Comparison of ENCODE assay signal across 9 mouse cellular contexts in the genomic region with DNA sequence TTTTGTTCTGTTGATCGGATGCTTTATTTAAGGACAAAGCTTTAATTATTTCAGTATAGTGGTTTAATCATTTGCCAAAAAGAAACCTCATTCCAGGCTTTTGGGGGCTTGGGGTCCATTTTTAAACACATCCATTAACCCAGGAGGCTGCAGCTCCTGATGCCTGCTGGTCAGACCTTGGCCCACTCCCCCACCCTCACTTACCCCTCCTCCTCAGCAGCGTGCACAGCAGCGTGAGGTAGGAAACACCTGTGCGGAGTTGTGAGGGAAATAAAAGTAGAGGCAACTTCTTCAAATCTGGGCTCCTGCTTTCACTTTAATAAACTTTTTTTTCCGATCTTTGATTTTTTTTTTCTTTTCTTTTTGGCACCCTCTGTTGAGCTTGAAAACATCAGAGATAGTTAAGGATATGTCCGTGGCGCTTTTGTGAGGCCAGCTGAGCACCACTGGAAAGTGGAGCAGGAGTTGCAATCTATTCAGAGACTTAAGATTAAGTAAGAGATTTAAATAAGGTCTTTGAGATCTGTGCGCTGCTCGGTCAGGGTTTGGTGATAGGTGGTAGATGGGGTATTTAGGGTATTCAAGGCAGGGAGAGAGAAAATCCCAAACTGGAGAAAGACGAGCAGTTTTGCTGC.
DNase-seq lines count a peak whose midpoint lies in the region; ATAC-seq and TF ChIP-seq lines count a peak whose summit lies in the region.
"Had no signal": no experiment of that assay in that cellular context is flagged by ENCODE, and none has a peak within 500 bp of the region (broad histone marks: within the 10 kb centered on the region; RNA-seq: fewer than 3 reads in every experiment).

No protein-coding gene starts in this region.

- TF ChIP-seq CTCF in kidney, postnatal 0 days (IDR thresholded peaks at IDR 0.05; ENCODE audit: low read depth), result no peak
- no peak for TF ChIP-seq CTCF in forebrain, postnatal 0 days (IDR thresholded peaks at IDR 0.05; ENCODE audit: low read depth)
- TF ChIP-seq CTCF in kidney, adult 2 months (conservative IDR thresholded peaks at IDR 0.05; ENCODE audit: insufficient read depth, insufficient read length, low read depth, low read length), result no peak

- H3K9me3 ChIP-seq in kidney, postnatal 0 days (replicated peaks; ENCODE audit: low read length), result no peaks in the 10 kb centered on the region
- H3K9me3 ChIP-seq in embryonic facial prominence, embryonic 10.5 days, result no peaks in the 10 kb centered on the region
- H3K9me3 ChIP-seq in forebrain, postnatal 0 days (ENCODE audit: low read length), result no peaks in the 10 kb centered on the region
- no peaks in the 10 kb centered on the region for H3K9me3 ChIP-seq in midbrain, embryonic 13.5 days

- peaks cover 5% of the 10 kb centered on the region; the same call in 1 of the 2 replicates for H3K4me1 ChIP-seq in kidney, postnatal 0 days (replicated peaks; ENCODE audit: insufficient read depth, low read length)
- H3K4me1 ChIP-seq in embryonic facial prominence, embryonic 10.5 days, result peaks cover 30% of the 10 kb centered on the region
- peaks cover 4% of the 10 kb centered on the region; the same call in 1 of the 2 replicates for H3K4me1 ChIP-seq in forebrain, postnatal 0 days (ENCODE audit: insufficient read depth)
- peaks cover 72% of the 10 kb centered on the region for H3K4me1 ChIP-seq in midbrain, embryonic 13.5 days (replicated peaks)
- H3K4me1 ChIP-seq in kidney, adult 2 months (ENCODE audit: control insufficient read depth, insufficient read depth, low read length), result peaks cover 9% of the 10 kb centered on the region; the same call in 1 of the 2 replicates

- no peaks in the 10 kb centered on the region for H3K27me3 ChIP-seq in kidney, postnatal 0 days (ENCODE audit: insufficient read depth, low read length)
- peaks cover 27% of the 10 kb centered on the region for H3K27me3 ChIP-seq in embryonic facial prominence, embryonic 10.5 days (replicated peaks; ENCODE audit: low read depth, poor library complexity, severe bottlenecking)
- H3K27me3 ChIP-seq in forebrain, postnatal 0 days (ENCODE audit: insufficient read depth, low read length), result no peaks in the 10 kb centered on the region
- H3K27me3 ChIP-seq in midbrain, embryonic 13.5 days, result no peaks in the 10 kb centered on the region
- no peaks in the 10 kb centered on the region for H3K27me3 ChIP-seq in kidney, adult 2 months (replicated peaks; ENCODE audit: control insufficient read depth, insufficient read depth, low read length)

- H3K9ac ChIP-seq in kidney, postnatal 0 days (ENCODE audit: low read depth, low read length), result peak overlapping the region; percentile 37; the same call in 1 of the 2 replicates
- peak overlapping the region; percentile 61 for H3K9ac ChIP-seq in forebrain, postnatal 0 days
- peak overlapping the region; percentile 77 for H3K9ac ChIP-seq in midbrain, embryonic 13.5 days (replicated peaks)

- H3K27ac ChIP-seq in kidney, postnatal 0 days, result peak overlapping the region; percentile 61; the same call in 1 of the 2 replicates
- peak overlapping the region; percentile 25; the same call in 1 of the 2 replicates for H3K27ac ChIP-seq in embryonic facial prominence, embryonic 10.5 days (replicated peaks)
- peak overlapping the region; percentile 95 for H3K27ac ChIP-seq in forebrain, postnatal 0 days (ENCODE audit: low read depth, low read length)
- H3K27ac ChIP-seq in midbrain, embryonic 13.5 days, result peak overlapping the region; percentile 89
- no peak overlapping the region for H3K27ac ChIP-seq in kidney, adult 2 months (ENCODE audit: insufficient read depth, low read depth, low read length)
- H3K27ac ChIP-seq: macrophage had no signal

- WGBS in kidney, postnatal 0 days, result 26% methylated on average over 10 of the region's 10 CpGs
- 22% methylated on average over 10 of the region's 10 CpGs for WGBS in embryonic facial prominence, embryonic 10.5 days
- 8% methylated on average over 10 of the region's 10 CpGs for WGBS in forebrain, postnatal 0 days
- 9% methylated on average over 10 of the region's 10 CpGs for WGBS in midbrain, embryonic 13.5 days
- 44% methylated on average over 10 of the region's 10 CpGs for WGBS in kidney, adult 2 months

- peak overlapping the region; percentile 55 for H3K4me2 ChIP-seq in kidney, postnatal 0 days (ENCODE audit: low read length)
- peak overlapping the region; percentile 72 for H3K4me2 ChIP-seq in forebrain, postnatal 0 days (ENCODE audit: low read depth)
- peak overlapping the region; percentile 86 for H3K4me2 ChIP-seq in midbrain, embryonic 13.5 days (replicated peaks)

- H3K4me3 ChIP-seq in kidney, postnatal 0 days (replicated peaks; ENCODE audit: low read depth, low read length), result peak overlapping the region; percentile 21
- H3K4me3 ChIP-seq in embryonic facial prominence, embryonic 10.5 days, result peak overlapping the region; percentile 58
- peak overlapping the region; percentile 48 for H3K4me3 ChIP-seq in forebrain, postnatal 0 days (ENCODE audit: low read depth, low read length)
- H3K4me3 ChIP-seq in midbrain, embryonic 13.5 days (replicated peaks), result peak overlapping the region; percentile 64
- no peak overlapping the region for H3K4me3 ChIP-seq in kidney, adult 2 months (ENCODE audit: insufficient read depth, low read depth, low read length)

- TF ChIP-seq POLR2A in kidney, adult 2 months (IDR thresholded peaks at IDR 0.05; ENCODE audit: low read depth, low read length), result no peak

- peak; percentile 33 for DNase-seq in kidney, postnatal 0 days (ENCODE audit: low spot score)
- DNase-seq in kidney, adult 8-10 months, result no peak
- DNase-seq in embryonic facial prominence, embryonic 10.5 days (ENCODE audit: low spot score), result no peak
- DNase-seq in forebrain, postnatal 0 days, result peak; percentile 54
- DNase-seq in MN1 (ENCODE audit: low spot score), result no peak
- no peak for DNase-seq in ovary, adult 18-20 months (ENCODE audit: low spot score)
- no peak for DNase-seq in kidney, adult 2 months

- H3K36me3 ChIP-seq in kidney, postnatal 0 days (ENCODE audit: insufficient read depth, low read length), result no peaks in the 10 kb centered on the region
- no peaks in the 10 kb centered on the region for H3K36me3 ChIP-seq in embryonic facial prominence, embryonic 10.5 days (replicated peaks)
- no peaks in the 10 kb centered on the region for H3K36me3 ChIP-seq in forebrain, postnatal 0 days (ENCODE audit: insufficient read depth)
- H3K36me3 ChIP-seq in midbrain, embryonic 13.5 days, result no peaks in the 10 kb centered on the region
- H3K36me3 ChIP-seq in kidney, adult 2 months (ENCODE audit: control insufficient read depth, insufficient read depth, low read length), result no peaks in the 10 kb centered on the region

- ATAC-seq in kidney, postnatal 0 days (replicated peaks; ENCODE audit: low FRiP score, low read depth), result peak; percentile 78
- no peak for ATAC-seq in forebrain, postnatal 0 days
- ATAC-seq in midbrain, embryonic 13.5 days, result no peak

Comparison
In these comparisons a context has a peak if more than half of its experiments do, and no peak if none do; other contexts are left out.
1. DNase-seq: peak in kidney, postnatal 0 days (single experiment) and forebrain, postnatal 0 days (single experiment); none in kidney, adult 8-10 months (0 of 2), embryonic facial prominence, embryonic 10.5 days (single experiment), MN1 (single experiment), ovary, adult 18-20 months (single experiment) and kidney, adult 2 months (single experiment).
2. Peak in every context shown above with its lines, with median percentiles within 50 percentile points of each other: H3K4me2 ChIP-seq and H3K9ac ChIP-seq.